Mouse (Mus musculus) adrenal gland, adult (tissue): ENCODE data around the gene Vamp1.
"Not testable (repeated sequence)": the region's sequence is repeated elsewhere in the genome, so short reads cannot be mapped to it uniquely, and the experiment has no call there.

Experiments
- DNase-seq, 2 experiments: peaks; one replicate each; pipeline ENCODE4 v3.0.0; 2022 to 2023; ENCODE audit warnings: low spot score in 1 of 2; ENCODE audit not compliant: inconsistent age in 2 of 2

Gene Vamp1

DNA sequence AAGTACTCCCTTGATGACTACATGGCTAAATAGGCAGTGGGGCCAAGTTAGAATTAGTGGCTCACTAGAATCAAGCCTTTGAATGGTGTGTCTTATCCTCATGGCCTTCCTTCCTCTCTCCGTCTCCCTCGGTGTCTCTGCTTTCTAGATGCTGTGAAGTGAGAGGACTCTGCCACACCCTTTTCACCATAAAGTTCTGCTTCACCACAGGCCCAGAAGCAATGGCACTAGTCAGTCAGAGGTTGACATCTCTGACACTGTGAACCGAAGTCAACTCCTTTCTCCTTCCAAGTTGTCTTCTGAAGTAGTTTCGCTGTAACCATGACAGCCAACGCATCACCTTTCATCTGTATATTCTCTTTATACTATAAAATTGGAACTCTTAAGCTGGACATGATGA lies 24.2 kb downstream of the Vamp1 start:
- no peak for DNase-seq

DNA sequence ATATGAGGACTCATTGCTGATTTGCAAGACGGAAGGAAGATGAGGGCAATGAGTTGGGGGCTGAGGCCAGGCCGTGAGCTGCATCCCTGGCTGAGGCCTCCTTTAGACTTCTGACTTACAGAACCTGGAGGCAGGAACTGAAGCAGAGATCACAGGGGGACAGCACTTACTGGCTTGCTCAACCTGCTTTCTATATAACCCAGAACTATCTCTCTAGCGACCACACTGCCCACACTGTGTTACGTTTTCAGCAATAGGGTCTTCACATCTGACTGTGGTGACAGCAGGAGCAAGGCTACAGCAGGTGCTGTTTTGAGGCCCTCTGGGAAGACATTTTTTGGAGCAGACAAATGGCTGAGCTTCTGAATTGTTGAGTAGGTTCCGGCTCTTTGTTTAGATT lies 25.3 kb downstream of the Vamp1 start:
- no peak for DNase-seq

DNA sequence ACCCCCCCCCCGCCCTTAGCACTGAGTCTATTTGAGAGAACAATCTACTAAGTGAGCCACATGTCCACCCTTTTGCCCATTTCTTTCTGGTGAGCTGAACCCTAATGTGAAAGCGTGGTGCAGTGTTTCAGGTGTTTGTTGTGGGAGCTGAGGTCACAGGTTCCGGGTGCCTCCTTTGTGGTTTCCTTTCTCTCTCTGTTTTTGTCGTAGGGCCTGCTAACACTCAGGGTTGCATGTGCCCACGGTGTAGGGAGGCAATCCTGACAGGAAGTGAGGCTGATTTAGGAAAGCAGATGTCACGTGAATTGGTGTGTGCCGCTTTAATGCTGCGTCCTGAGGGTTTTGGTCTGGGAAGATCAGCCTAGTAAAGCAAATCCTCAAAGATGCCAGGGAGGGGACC lies 26.2 kb downstream of the Vamp1 start:
- DNase-seq = no peak

DNA sequence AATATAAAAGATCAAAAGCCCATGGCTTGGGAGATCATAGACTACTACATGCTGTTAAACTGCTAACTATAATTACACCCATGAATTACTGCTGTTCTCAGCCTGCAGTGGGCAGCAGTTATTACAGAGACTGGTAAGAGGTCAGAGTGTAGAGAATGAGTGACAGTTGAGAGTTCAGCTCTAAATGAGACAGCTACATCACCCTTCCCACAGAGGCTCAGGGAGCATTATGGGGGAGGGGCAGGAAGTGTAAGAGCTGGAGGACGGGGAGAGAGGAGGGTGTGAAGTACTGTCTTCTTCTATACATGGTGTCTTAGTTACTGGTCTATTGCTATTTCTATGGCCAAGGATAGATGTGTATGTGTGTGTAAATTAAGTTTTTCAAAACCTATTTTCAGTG lies 29.2 kb downstream of the Vamp1 start:
- DNase-seq = no peak

DNA sequence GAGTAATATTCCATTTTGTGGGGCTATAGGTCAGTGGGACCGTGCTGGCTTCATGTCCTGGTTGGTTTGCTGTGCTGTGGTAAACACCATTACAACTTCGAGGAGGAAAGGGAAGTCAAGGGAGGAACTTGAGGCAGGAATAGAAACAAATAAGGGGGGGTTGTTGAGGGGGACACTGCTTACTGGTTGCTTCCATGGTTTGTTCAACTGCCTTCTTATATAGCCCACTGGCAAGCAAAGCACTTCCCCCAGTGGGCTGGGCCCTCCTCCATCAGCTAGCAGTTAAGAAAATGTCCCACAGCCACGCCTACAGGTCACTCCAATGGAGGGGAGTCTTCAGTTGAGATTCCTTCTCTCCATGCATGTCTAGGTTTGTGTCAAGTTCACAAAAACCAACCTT lies 36.9 kb downstream of the Vamp1 start:
- DNase-seq = no peak

DNA sequence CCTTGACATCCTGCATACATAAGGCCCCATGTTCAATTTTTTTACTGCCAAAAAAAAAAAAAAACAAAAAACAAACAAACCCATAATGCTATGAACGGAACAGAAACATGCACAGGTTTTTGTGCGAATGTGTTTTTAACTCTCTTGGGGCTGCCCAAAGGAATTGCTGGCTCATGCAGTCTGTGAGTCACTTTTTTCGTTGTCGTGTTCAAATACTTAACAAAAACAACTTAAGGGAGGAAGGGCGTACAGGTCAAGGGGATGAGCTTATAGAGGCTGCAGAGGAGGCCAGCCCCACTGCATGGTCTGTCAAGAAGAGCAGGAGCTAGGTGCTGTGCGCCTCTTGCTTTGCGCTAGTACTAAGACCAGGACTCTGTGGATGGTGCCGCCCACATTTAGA lies 37.4 kb downstream of the Vamp1 start:
- no peak for DNase-seq

DNA sequence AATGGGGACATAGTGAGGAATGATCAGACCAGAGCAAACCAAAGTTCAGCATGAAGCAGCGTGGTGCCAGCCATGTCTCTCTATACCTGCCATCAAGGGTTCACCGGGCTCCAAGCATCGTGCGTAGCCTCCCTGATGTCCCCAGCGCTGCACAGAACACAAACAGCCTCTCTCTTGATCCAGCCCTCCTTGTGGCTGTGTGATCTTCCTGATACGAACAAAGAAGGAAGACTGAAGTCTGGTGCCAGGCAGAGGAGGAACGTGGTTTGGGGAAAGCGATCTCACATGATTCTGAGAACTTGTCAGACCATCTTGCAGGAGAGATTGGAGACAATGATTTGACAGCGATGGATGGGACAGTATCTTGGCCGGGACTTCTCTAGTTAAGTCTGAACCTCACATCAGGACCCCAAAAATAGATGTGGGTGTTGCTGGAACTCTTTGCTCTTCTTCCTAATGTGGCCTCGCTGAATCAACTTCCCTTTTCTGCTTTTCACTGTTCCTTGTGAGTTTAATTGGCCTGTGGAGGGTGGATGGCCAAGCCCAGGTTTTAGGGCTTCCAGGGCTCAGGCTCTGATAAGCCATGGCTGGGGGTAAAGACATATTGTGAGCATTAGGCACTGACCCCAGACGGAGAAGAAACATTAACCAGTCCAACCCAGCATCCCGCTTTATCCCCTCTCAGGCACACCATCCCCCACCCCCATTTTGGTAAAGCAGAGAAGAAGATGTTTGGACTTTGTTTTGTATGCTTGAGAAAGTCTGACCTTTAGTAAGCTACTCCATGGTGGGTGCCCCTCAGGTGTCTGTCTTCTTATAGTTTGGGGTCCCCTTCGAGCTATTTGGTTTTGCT lies 38.7 kb downstream of the Vamp1 start:
- peak in 1 of 2 experiments; percentile 35 for DNase-seq

DNA sequence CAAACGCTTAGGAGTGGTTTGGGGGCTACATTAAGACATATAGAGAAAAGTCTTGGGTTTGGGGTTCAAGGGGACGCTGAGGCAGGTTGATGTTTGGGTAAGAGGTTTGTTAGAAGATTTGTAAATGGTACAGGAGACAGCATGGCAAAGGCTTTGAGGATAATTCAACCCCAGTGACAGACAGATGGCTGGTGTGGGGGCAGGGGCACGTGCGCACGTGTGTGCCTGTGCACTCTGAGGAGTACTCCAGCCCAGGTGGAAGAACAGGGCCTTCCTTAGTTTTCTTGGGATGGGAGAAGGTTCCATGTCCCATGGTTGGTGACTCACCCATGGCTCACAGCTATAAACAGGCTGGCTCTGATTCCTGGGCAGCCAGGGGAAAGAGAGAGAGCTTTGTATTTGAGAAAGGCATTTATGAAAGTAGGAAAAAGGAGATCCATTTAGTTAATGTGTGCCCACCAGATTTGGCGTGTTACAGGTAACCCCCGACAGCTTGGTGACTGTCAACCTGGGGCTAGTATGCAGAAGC lies 40.2 kb downstream of the Vamp1 start:
- DNase-seq = no peak

DNA sequence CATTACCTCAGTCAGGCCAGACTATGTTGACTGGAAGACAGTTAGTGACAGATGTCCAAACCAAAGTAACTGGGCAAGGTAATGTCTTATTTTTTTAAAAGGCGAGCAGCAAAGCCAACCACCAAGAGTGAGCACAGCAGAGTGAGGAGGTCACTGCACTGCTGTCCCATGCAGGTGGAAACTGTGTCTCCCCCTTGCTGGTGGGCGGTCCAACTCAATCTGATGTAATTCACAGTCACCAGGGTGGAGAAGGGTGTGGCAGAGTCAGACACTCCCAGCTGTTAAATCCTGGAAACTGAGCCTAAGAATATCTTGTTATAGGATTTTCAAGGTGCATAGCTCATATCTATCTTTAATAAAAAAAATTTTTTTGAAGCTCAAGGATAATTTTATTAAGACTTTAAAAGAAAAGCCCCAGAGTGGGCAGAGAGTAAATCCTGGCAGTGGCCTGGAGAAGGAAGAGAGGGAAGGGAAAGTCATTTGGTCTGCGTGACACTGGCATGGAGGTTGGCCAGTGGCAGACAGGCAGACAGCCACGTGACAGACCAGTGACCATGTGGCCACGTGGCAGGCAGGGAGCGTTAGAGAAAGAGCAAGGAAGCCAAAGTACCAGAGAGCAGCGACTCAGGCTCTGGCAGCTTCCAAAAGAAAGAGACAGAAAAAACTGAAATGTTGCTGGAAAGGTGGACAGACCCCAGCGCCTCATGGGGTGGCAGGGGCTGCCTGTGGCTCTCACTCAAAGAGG lies 41.0 kb downstream of the Vamp1 start:
- peak; percentile 43 to 76 for DNase-seq

DNA sequence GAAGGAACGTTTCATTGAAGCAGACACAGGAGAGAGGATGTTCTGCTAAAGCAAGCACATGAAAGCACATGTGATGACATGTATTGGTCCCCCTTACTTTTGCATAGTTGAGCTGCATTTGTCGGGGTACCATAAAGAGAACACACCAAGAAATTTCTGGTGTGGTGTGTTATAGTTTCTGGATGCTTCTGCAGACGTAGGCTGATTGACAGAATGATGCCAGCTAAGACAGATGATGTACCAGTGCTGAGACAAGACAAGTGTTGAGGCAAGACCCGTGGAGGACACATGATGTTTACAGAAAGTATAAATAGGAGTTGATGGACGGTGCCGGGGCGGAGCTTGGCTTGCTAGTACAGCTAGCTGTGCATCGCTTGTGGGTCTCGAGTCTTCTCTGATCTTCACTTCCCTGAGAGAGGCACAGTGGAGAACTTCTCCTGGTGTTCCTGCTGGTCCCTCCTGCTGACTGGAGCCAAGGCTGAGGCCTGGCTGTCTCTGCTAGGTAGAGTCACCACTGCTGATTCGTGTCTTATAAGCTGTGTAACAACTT lies 44.7 kb downstream of the Vamp1 start:
- no peak for DNase-seq

DNA sequence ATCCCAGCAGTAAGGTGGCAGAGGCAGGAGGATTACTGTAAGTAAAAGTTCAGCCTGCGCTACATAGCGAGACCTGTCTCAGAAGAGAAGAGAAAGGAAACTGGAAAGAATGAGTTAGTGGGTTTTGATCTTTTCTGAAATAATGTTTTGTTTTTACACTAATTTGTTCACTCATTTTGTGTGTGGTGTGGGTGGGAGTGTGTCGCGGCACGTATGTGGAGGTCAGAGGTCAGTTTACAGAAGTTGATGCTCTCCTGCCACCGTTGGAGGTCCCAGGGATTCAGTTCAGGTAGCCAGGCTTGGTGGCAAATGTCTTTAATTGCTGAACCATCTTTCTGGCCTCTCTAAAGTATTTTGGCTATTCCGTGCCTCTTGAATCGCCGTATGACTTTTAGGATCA lies 48.9 kb downstream of the Vamp1 start:
- DNase-seq = no peak

DNA sequence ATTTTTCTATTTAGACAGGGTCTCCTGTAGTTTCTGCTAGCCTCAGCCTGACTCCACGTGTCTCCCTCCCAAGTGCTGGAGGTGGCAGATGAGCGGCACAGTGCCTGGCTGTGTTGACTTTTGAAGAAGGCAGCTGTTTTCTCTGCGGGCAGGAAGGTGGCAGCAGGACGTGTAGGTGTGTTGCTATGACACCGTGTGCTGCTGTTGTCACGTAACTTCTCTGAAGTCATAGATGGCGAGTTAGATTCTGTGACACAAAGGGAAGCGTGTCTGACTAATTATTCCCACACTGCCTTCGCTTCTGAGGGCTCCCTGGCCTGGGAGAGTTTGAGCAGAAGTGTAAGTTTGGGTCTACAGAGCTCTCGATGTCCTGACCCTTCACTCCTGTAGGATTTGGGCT lies 49.9 kb downstream of the Vamp1 start:
- no peak for DNase-seq

DNA sequence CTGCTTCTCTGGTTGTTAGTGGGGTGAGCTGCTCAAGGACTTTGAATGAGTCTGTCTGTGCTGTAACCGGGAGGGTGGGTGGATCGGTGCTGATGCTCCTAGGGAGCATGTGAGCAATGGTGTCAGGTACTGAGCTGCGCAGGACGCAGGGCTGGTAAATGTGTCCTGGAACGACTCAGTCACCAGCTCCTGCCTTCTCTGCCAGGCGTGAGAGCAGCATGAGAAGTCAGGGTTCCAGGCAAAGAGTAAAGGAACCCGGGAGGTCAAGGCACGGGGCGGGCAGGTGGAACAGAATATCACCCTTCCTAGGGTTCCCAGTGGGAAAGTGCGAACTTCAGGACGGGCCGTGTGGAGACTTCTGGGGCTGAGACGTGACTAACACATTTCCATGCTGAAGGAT lies 50.7 kb downstream of the Vamp1 start:
- DNase-seq = no peak

DNA sequence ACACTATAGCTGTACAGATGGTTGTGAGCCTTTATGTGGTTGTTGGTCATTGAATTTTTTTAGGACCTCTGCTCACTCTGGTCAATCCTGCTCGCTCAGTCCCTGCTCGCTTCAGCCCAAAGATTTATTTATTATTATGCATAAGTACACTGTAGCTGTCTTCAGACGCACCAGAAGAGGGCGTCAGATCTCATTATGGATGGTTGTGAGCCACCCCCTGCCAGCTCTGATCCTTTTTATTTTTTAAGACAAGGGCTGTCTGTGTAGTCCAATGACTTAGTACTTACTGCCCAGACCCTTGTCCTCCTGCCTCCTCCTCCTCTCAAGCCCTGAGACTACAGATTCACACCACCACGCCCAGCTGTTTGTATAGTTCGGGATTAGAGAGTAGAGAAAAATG lies 51.2 kb downstream of the Vamp1 start:
- DNase-seq = not testable (repeated sequence)

DNA sequence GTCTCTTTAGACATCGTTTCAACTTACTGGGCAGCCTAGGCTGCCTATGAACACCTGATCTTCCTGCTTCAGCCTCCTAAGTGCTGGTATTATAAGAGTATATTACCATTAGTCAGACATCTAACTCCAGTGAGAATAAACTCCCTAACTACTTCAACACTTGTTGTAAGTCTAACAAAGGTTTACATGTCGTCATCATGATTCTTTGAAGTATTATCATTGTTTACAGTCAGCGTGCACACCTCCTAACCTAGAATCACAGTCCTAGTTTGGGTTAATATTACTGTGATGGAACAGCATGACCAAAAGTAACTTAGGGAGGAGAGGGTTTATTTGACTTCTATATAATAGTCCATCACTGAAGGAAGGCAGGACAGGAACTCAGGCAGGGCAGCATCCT lies 52.1 kb downstream of the Vamp1 start:
- DNase-seq = no peak

DNA sequence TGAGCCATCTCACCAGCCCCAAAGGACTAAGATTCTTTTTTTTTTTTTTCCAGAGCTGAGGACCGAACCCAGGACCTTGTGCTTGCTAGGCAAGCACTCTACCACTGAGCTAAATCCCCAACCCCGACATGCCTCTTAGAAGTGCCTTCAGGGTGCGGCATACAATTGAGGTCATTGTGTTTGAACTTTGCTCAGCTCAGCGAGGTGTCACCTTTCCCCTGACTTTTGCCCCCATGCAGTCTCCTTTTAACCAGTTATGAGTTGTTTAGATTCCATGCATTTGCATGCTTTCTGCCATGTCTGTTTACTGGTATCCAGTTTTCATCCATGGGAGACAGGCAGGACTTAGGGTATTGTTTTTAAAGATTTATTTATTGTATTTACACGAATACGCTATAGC lies 53.4 kb downstream of the Vamp1 start:
- DNase-seq = no peak

DNA sequence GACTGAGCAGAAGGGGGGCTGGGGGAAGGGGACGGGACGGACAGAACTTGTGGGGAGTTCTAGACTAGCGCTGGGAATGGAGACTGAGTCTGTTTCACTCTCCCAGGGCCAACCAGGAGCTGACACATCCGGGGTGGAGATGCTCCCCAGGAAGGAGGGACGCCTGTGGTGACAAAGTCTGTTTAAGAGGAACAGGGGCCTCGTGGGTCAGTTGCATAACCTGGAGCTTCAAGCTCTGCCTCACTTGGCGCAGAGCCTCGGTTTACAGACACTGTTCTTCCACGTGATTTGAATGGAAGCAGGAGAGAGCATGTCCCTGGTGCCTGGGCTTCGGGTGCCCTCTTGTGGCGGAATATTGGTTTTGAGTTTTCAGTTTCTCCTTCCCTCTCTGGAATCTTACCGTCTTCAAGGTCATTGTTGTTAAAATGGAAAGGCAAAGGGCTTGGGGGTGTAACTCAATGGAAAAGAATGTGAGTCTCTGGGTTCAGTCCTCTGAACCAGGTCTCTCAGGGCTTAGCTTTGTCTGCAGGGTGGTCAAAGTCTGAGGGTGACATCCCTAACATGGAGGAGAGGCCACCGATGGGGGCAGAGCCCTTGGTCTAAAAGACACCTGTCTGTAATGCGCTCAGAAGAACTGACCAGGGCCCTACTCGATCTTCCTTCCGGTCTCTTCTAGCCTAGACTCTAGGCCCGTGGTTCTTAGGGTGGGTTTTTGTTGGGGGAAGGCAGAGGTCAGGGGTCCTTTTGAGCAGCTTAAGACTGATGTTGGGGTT lies 56.3 kb downstream of the Vamp1 start:
- peak; percentile 94 to 98 for DNase-seq

DNA sequence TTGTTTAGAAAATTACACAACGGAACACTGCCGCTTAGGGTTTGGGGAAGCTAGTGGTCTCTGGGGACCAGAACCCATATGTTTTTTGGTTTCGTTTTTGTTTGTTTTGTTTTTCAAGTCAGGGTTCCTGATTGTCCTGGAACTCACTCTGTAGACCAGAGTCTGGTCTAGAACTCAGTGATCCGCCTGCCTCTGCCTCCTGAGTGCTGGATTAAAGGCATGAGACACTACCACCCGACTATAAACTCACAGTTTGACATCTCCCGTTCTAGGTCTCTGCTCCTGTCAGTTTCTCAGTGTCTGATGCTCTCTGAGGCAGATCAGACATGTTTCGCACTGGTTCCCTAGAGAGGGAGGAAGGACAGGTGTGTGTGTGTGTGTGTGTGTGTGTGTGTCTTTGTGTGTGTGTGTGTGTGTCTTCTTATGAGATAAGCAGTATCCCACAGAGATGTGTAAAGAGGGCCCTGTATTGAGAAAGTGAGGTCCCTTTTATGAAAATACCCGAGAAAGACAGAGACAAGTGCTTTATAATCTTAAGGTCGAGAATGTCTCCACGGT lies 57.0 kb downstream of the Vamp1 start:
- no peak for DNase-seq

DNA sequence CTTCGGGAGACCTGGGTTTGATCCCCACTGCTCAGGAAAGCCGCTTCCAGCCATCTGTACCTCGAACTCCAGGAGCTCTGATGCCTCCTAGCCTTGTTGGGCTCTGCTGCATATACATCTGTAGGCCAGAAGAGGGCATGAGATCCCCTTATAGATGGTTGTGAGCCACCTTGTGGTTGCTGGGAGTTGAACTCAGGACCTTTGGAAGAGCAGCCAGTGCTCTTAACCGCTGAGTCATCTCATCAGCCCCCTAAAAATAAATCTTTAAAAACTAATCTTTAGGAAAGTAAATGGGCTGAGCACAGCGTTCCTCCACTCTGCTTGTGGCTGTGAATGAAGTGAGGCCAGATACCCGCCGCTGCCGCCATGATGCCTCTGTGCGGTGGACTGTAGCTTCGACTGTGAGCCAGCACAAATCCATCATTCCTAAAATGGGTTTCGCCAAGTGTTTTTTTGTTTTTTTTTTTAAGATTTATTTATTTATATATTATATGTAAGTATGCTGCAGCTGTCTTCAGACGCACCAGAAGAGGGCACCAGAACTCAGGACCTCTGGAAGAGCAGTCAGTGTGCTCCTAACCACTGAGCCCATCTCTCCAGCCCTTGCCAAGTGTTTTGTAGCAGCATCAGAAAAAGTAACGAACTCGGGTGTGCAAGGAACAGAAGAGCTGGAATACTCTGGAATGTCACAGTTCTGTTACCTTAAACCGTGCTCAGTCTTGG lies 59.7 kb downstream of the Vamp1 start:
- DNase-seq = peak; percentile 58 to 74

DNA sequence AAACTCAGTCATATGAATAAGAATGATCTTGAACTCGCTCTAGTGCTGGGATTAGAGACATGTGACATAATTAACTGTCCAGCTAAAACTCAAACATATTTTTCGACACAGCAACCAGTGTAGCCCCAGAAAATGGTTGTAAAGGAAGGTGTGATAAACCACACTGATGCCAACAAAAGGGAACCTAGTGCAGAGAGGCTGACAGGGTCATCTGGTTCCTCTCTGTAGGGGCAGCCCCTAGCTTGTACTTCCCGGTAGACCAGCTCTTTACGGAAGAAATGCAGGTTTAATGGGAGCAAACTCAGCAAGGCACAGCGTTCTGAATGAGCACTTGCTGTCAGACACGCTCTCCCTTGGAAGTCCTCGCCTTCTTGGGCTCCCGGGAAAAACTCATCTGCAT lies 64.4 kb downstream of the Vamp1 start:
- no peak for DNase-seq
